In the genomic region with DNA sequence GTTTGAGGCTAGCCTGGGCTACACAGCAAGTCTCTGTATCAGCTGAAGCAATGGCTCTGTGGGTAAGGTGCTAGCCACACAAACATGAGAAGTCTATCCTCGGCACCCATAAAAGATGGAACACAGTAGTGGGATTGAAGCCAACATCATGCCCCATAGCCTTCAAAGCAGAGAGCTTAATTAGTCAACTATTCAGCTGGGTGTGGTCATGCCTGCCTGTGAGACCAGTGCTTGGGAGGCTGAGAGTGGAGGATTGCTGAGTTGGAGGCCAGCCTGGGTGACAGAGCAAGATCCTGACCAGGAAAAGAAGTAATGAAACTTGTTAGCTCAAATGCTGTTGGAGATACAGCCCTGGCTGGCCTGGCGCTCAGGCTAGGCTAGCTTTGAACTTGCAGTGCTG, we compare ENCODE assay signal across 15 mouse cellular contexts. TPM values are rescaled to one million over a fixed set of nuclear protein-coding genes. Genes with fewer than 3 reads are reported as not detected.
DNase-seq lines count a peak whose midpoint lies in the region; ATAC-seq and TF ChIP-seq lines count a peak whose summit lies in the region.
"Had no signal": no experiment of that assay in that cellular context is flagged by ENCODE, and none has a peak within 500 bp of the region (broad histone marks: within the 10 kb centered on the region; RNA-seq: fewer than 3 reads in every experiment).

No protein-coding gene starts in this region.

- no peak overlapping the region for H3K27ac ChIP-seq in forebrain, embryonic 14.5 days (ENCODE audit: low read depth, low read length)
- H3K27ac ChIP-seq in forebrain, embryonic 11.5 days (ENCODE audit: low read depth, low read length), result no peak overlapping the region
- H3K27ac ChIP-seq in intestine, postnatal 0 days (ENCODE audit: low read depth, low read length), result peak overlapping the region; percentile 95
- H3K27ac ChIP-seq in liver, embryonic 12.5 days, result peak overlapping the region; percentile 86
- H3K27ac ChIP-seq: hindbrain, embryonic 15.5 days had no signal

- 85% methylated on average over 2 of the region's 2 CpGs for WGBS in forebrain, embryonic 14.5 days
- WGBS in forebrain, embryonic 11.5 days, result 96% methylated on average over 2 of the region's 2 CpGs
- WGBS in intestine, postnatal 0 days, result 42% methylated on average over 2 of the region's 2 CpGs
- 88% methylated on average over 2 of the region's 2 CpGs for WGBS in liver, embryonic 12.5 days (ENCODE audit: insufficient replicate concordance)

- TF ChIP-seq CTCF in E14TG2a.4 (conservative IDR thresholded peaks at IDR 0.05; ENCODE audit: low read length), result no peak
- no peak for TF ChIP-seq CTCF in intestine, postnatal 0 days (IDR thresholded peaks at IDR 0.05; ENCODE audit: low read depth)

- no peak for DNase-seq in forebrain, embryonic 14.5 days (ENCODE audit: low spot score)
- DNase-seq in forebrain, embryonic 11.5 days (ENCODE audit: low spot score), result no peak
- no peak for DNase-seq in layer of hippocampus, adult 8-10 months (ENCODE audit: low spot score in 2 of 2)
- no peak for DNase-seq in adrenal gland, postnatal 25 days
- DNase-seq: embryo, embryonic 11 days; forebrain, postnatal 0 days; lung, postnatal 4 days; right cerebral cortex, postnatal 4 days; thymus, adult 18-20 months had no signal

- H3K27me3 ChIP-seq in forebrain, embryonic 14.5 days (replicated peaks; ENCODE audit: control insufficient read depth, insufficient read depth, low read length), result no peaks in the 10 kb centered on the region
- H3K27me3 ChIP-seq in forebrain, embryonic 11.5 days (ENCODE audit: control insufficient read depth, insufficient read depth, low read length), result no peaks in the 10 kb centered on the region
- no peaks in the 10 kb centered on the region for H3K27me3 ChIP-seq in E14TG2a.4 (ENCODE audit: insufficient read depth, low read length)
- no peaks in the 10 kb centered on the region for H3K27me3 ChIP-seq in intestine, postnatal 0 days (replicated peaks; ENCODE audit: control insufficient read depth, insufficient read depth, low read length)
- no peaks in the 10 kb centered on the region for H3K27me3 ChIP-seq in liver, embryonic 12.5 days (replicated peaks)

- H3K4me2 ChIP-seq in forebrain, embryonic 14.5 days (ENCODE audit: low read length), result no peak overlapping the region
- no peak overlapping the region for H3K4me2 ChIP-seq in forebrain, embryonic 11.5 days (ENCODE audit: low read depth, low read length, severe bottlenecking)
- peak overlapping the region; percentile 66 for H3K4me2 ChIP-seq in intestine, postnatal 0 days (replicated peaks; ENCODE audit: low read depth)
- peak overlapping the region; percentile 90 for H3K4me2 ChIP-seq in liver, embryonic 12.5 days

- no peaks in the 10 kb centered on the region for H3K36me3 ChIP-seq in forebrain, embryonic 14.5 days (ENCODE audit: control insufficient read depth, insufficient read depth, low read length)
- no peaks in the 10 kb centered on the region for H3K36me3 ChIP-seq in forebrain, embryonic 11.5 days (ENCODE audit: control insufficient read depth, insufficient read depth, low read length)
- H3K36me3 ChIP-seq in E14TG2a.4 (ENCODE audit: insufficient read depth, low read length), result 0 out of 2 replicates have a peak, but pooled peaks cover 7% of the 10 kb centered on the region
- no peaks in the 10 kb centered on the region for H3K36me3 ChIP-seq in intestine, postnatal 0 days (ENCODE audit: control insufficient read depth, insufficient read depth)
- H3K36me3 ChIP-seq in liver, embryonic 12.5 days, result peaks cover 18% of the 10 kb centered on the region
- H3K36me3 ChIP-seq: hindbrain, embryonic 15.5 days had no signal

- H3K9me3 ChIP-seq in forebrain, embryonic 14.5 days (replicated peaks; ENCODE audit: control insufficient read depth, low read length), result no peaks in the 10 kb centered on the region
- no peaks in the 10 kb centered on the region for H3K9me3 ChIP-seq in forebrain, embryonic 11.5 days (ENCODE audit: control insufficient read depth, low read length)
- no peaks in the 10 kb centered on the region for H3K9me3 ChIP-seq in E14TG2a.4 (ENCODE audit: low read length)
- H3K9me3 ChIP-seq in intestine, postnatal 0 days (ENCODE audit: control insufficient read depth), result no peaks in the 10 kb centered on the region
- H3K9me3 ChIP-seq in liver, embryonic 12.5 days (replicated peaks), result no peaks in the 10 kb centered on the region
- H3K9me3 ChIP-seq: hindbrain, embryonic 15.5 days had no signal

- ATAC-seq in forebrain, embryonic 14.5 days, result no peak
- ATAC-seq in forebrain, embryonic 11.5 days (replicated peaks; ENCODE audit: low FRiP score), result no peak
- peak; percentile 37 for ATAC-seq in intestine, postnatal 0 days
- ATAC-seq in liver, embryonic 12.5 days, result peak; percentile 24; the same call in 1 of the 2 replicates
- no peak for ATAC-seq in erythroid progenitor cell, adult 5-6 weeks (replicated peaks; ENCODE audit: low FRiP score, poor library complexity, severe bottlenecking)
- ATAC-seq: forebrain, postnatal 0 days had no signal

- no peak overlapping the region for H3K4me3 ChIP-seq in forebrain, embryonic 14.5 days (ENCODE audit: low read depth, low read length)
- H3K4me3 ChIP-seq in forebrain, embryonic 11.5 days (ENCODE audit: low read depth, low read length), result no peak overlapping the region
- peak overlapping the region; percentile 86 for H3K4me3 ChIP-seq in E14TG2a.4 (replicated peaks; ENCODE audit: low read length)
- H3K4me3 ChIP-seq in intestine, postnatal 0 days (ENCODE audit: low read depth, low read length), result no peak overlapping the region
- peak overlapping the region; percentile 76 for H3K4me3 ChIP-seq in liver, embryonic 12.5 days

- peak overlapping the region; percentile 74; the same call in 1 of the 2 replicates for H3K9ac ChIP-seq in forebrain, embryonic 14.5 days (ENCODE audit: low read length)
- no peak overlapping the region for H3K9ac ChIP-seq in forebrain, embryonic 11.5 days (ENCODE audit: low read length)
- H3K9ac ChIP-seq in intestine, postnatal 0 days (ENCODE audit: low read depth, low read length), result no peak overlapping the region
- peak overlapping the region; percentile 83 for H3K9ac ChIP-seq in liver, embryonic 12.5 days
- H3K9ac ChIP-seq: forebrain, postnatal 0 days had no signal

- H3K4me1 ChIP-seq in forebrain, embryonic 14.5 days (ENCODE audit: control insufficient read depth, insufficient read depth, low read length), result peaks cover 3% of the 10 kb centered on the region; the same call in 1 of the 2 replicates
- no peaks in the 10 kb centered on the region; the same call in 1 of the 2 replicates for H3K4me1 ChIP-seq in forebrain, embryonic 11.5 days (replicated peaks; ENCODE audit: control insufficient read depth, insufficient read depth, low read length)
- H3K4me1 ChIP-seq in E14TG2a.4 (replicated peaks; ENCODE audit: low read depth, low read length), result peaks cover 64% of the 10 kb centered on the region
- H3K4me1 ChIP-seq in intestine, postnatal 0 days (replicated peaks; ENCODE audit: control insufficient read depth, insufficient read depth, low read length), result no peaks in the 10 kb centered on the region
- peaks cover 70% of the 10 kb centered on the region for H3K4me1 ChIP-seq in liver, embryonic 12.5 days

RNA-seq across cellular contexts. Expression of a gene that starts 1.7 kb away (rescaled TPM):
- polyA plus RNA-seq in forebrain, embryonic 14.5 days (2014; fragmentation: Nextera tagmentation; extraction: Ambion mirVana), result 14.6 and 17.0 TPM in 2 replicates
- polyA plus RNA-seq in forebrain, embryonic 11.5 days (2014; fragmentation: Nextera tagmentation; extraction: Ambion mirVana), result 18.1 and 22.3 TPM in 2 replicates
- 210 and 219 TPM in 2 replicates for polyA plus RNA-seq in intestine, postnatal 0 days (2015; fragmentation: Nextera tagmentation; extraction: Ambion mirVana)
- 64.0 and 64.1 TPM in 2 replicates for polyA plus RNA-seq in liver, embryonic 12.5 days (2016; fragmentation: Nextera tagmentation; extraction: Ambion mirVana)
- 10 to 100 TPM; 21.4 to 26.8 (median 22.2) TPM for total RNA-seq in layer of hippocampus, adult 8-10 months (2022)
- total RNA-seq in erythroid progenitor cell, adult 5-6 weeks (2015; ENCODE audit: low replicate concordance), result 2.9 and 7.1 TPM in 2 replicates
- total RNA-seq in erythroid progenitor cell, adult 5-6 weeks (2017; ENCODE audit: low replicate concordance), result 5.6 and 9.6 TPM in 2 replicates
- total RNA-seq in adrenal gland, postnatal 25 days (2021), result 67.6 and 82.2 TPM in 2 replicates

RNA-seq across cellular contexts. Expression of a gene that starts 20.1 kb away (rescaled TPM):
- polyA plus RNA-seq in forebrain, embryonic 14.5 days (2014; fragmentation: Nextera tagmentation; extraction: Ambion mirVana), result 0.08 and 0.35 TPM in 2 replicates
- 0.27 and 0.31 TPM in 2 replicates for polyA plus RNA-seq in forebrain, embryonic 11.5 days (2014; fragmentation: Nextera tagmentation; extraction: Ambion mirVana)
- 2.7 and 2.8 TPM in 2 replicates for polyA plus RNA-seq in intestine, postnatal 0 days (2015; fragmentation: Nextera tagmentation; extraction: Ambion mirVana)
- polyA plus RNA-seq in liver, embryonic 12.5 days (2016; fragmentation: Nextera tagmentation; extraction: Ambion mirVana), result 6.0 TPM in 2 replicates
- 1 to 10 TPM; 2.6 to 6.0 (median 4.5) TPM for total RNA-seq in layer of hippocampus, adult 8-10 months (2022)
- not detected in 2 replicates for total RNA-seq in erythroid progenitor cell, adult 5-6 weeks (2015; ENCODE audit: low replicate concordance)
- not detected in 2 replicates for total RNA-seq in erythroid progenitor cell, adult 5-6 weeks (2017; ENCODE audit: low replicate concordance)
- 0.24 TPM in 1 of 2 replicates, not detected in the other for total RNA-seq in adrenal gland, postnatal 25 days (2021)
- total RNA-seq: monocyte, adult 5-6 weeks had no signal

Comparison
In these comparisons a context has a peak if more than half of its experiments do, and no peak if none do; other contexts are left out.
1. H3K9ac ChIP-seq: peak in forebrain, embryonic 14.5 days (single experiment) and liver, embryonic 12.5 days (single experiment); none in forebrain, embryonic 11.5 days (single experiment) and intestine, postnatal 0 days (single experiment).
2. ATAC-seq: peak in intestine, postnatal 0 days (single experiment) and liver, embryonic 12.5 days (single experiment); none in forebrain, embryonic 14.5 days (single experiment), forebrain, embryonic 11.5 days (single experiment) and erythroid progenitor cell, adult 5-6 weeks (single experiment).
3. H3K27ac ChIP-seq: peak in intestine, postnatal 0 days (single experiment) and liver, embryonic 12.5 days (single experiment); none in forebrain, embryonic 14.5 days (single experiment) and forebrain, embryonic 11.5 days (single experiment).
4. H3K4me2 ChIP-seq: peak in intestine, postnatal 0 days (single experiment) and liver, embryonic 12.5 days (single experiment); none in forebrain, embryonic 14.5 days (single experiment) and forebrain, embryonic 11.5 days (single experiment).
5. H3K4me3 ChIP-seq: peak in E14TG2a.4 (single experiment) and liver, embryonic 12.5 days (single experiment); none in forebrain, embryonic 14.5 days (single experiment), forebrain, embryonic 11.5 days (single experiment) and intestine, postnatal 0 days (single experiment).